Mouse (Mus musculus) embryonic facial prominence, embryonic 10.5 days (tissue): ENCODE results near the gene Arhgap1. TPM values are rescaled to one million over a fixed set of nuclear protein-coding genes. Genes with fewer than 3 reads are reported as not detected.

Source experiments
- DNase-seq: peaks from one replicate; pipeline ENCODE4 v3.0.0-alpha.2; 2017; ENCODE audit warnings: low spot score
- H3K27ac ChIP-seq: fragments of 300-500 bp; sonication (generic); replicated peaks from 2 replicates; pipeline ENCODE4 v1.5.1; 2016; ENCODE audit warnings: mild to moderate bottlenecking
- H3K27me3 ChIP-seq: fragments of 300-500 bp; sonication (generic); replicated peaks from 2 replicates; pipeline ENCODE4 v1.6.1; 2016; ENCODE audit warnings: low read depth, mild to moderate bottlenecking; ENCODE audit not compliant: poor library complexity, severe bottlenecking
- H3K36me3 ChIP-seq: fragments of 300-500 bp; sonication (generic); replicated peaks from 2 replicates; pipeline ENCODE4 v1.6.1; 2016; ENCODE audit warnings: mild to moderate bottlenecking, moderate library complexity
- H3K4me1 ChIP-seq: fragments of 300-500 bp; sonication (generic); 2 replicates; pipeline ENCODE4 v1.6.1; 2016
- H3K4me3 ChIP-seq: fragments of 300-500 bp; sonication (generic); 2 replicates; pipeline ENCODE4 v1.5.1; 2016; ENCODE audit warnings: mild to moderate bottlenecking, moderate library complexity
- H3K9me3 ChIP-seq: fragments of 300-500 bp; sonication (generic); 2 replicates; pipeline ENCODE4 v1.6.1; 2016; ENCODE audit warnings: mild to moderate bottlenecking
- WGBS: fragments of 180-500 bp; shearing (Covaris S2); methylation state at CpG from one replicate; pipeline ENCODE4 v1.1.7; 2016; 5-methylcytosine and 5-hydroxymethylcytosine counted together
- polyA plus RNA-seq: library from polyadenylated mRNA; unstranded; fragments of >200 nt; fragmentation: Nextera tagmentation; extraction: Ambion mirVana; gene quantifications from 2 replicates; pipeline ENCODE4 v1.2.1, GENCODE M21; 2016

Arhgap1 gene
- polyA plus RNA-seq, 1 experiment from 2014 or later: 76.0 TPM

DNA sequence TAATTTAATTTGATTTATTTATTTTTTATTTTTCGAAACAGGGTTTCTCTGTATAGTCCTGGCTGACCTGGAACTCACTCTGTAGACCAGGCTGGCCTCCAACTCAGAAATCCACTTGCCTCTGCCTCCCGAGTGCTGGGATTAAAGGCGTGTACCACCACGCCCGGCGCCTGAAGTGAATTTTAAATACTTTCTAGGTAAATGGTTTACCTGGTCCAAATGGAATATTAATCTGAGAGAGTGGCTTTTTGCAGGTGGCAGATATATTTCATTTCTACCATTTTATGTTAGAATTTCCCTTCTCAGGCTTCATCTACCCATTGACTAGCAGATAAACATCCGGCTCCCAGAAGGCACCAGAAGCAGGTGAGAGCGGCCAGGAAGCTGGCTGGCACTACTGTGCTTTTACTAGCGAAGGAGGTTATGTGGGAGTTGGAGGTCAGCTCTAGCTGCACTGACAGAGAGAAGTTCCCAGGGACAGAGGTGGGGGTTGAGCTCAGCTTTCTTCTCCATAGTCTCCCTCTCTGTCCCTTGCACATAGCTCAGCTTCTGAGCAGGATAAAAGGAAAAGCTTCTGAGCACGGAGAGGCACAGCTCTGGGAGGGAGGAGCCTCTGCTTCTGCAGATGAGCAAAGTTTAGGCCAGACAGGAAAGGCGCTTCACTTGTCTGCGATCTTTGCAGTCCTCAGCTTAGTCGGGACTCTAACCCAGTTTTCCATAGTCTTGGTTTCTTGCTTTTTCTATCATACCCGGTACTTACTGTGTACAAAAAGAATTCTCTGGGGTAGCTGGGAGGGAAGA lies 2.0 kb downstream of the Arhgap1 start:
- Histone ChIP-seq H3K36me3 (peaks cover 59% of the 10 kb centered on the region), H3K4me1 (peaks cover 16% of the 10 kb centered on the region), H3K9me3 (no peaks in the 10 kb centered on the region), H3K27me3 (no peaks in the 10 kb centered on the region), H3K27ac (no peak overlapping the region), H3K4me3 (no peak overlapping the region; the same call in 1 of the 2 replicates)
- no peak for DNase-seq
- 89% methylated on average over 14 of the region's 14 CpGs for WGBS

DNA sequence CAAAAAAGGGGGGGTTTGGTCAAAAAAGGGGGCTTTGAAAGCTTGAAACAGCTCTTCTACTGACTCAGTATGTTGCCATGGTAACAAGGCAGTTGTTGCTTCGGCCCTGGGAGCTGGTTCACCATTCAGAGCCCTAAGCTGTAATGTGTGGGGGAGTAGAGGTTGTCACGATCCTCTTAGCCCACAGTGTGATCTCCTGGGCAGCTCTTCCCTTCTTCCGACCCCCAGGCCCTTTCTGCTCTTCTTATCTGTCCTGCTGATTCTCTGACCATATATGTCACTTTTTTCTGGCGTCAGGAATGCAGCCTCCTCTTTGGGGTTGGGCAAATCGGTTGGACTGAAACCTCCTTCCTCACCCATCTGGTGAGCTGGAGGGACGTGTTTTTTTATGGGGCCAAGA lies 3.2 kb downstream of the Arhgap1 start:
- H3K4me1 ChIP-seq: peaks cover 16% of the 10 kb centered on the region
- no peaks in the 10 kb centered on the region for H3K27me3 ChIP-seq
- H3K36me3 ChIP-seq: peaks cover 59% of the 10 kb centered on the region
- H3K4me3 ChIP-seq: no peak overlapping the region
- H3K27ac ChIP-seq: no peak overlapping the region
- no peaks in the 10 kb centered on the region for H3K9me3 ChIP-seq
- no peak for DNase-seq
- WGBS: 65% methylated on average over 6 of the region's 6 CpGs

GRCm38 (mm10) chr2:91655388-91655787 lies 5.7 kb downstream of the Arhgap1 start:
- peaks cover 81% of the 10 kb centered on the region for H3K36me3 ChIP-seq
- WGBS: 89% methylated on average over 5 of the region's 5 CpGs
- H3K4me3 ChIP-seq: no peak overlapping the region
- no peak overlapping the region for H3K27ac ChIP-seq
- H3K9me3 ChIP-seq: no peaks in the 10 kb centered on the region
- H3K27me3 ChIP-seq: no peaks in the 10 kb centered on the region
- no peak for DNase-seq
- H3K4me1 ChIP-seq: peaks cover 8% of the 10 kb centered on the region

DNA sequence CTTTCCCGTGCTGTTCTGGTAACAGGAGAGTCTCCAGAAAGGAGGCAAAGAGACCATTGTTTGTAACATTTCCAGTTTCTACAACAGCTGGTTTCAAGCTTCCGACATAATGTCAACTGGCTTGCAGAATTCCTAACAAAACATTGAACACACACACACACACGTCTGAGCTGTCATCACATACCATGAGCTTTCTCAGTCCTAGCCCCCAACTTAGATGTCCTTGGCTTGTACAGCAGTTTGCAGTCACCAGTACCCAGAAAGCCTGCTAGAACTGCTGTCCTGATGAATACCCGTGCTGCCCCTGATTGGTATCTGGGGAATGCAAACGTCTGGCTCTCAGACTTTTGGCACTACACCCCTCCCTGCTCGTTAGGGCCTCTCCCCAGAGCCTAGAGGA lies 6.2 kb downstream of the Arhgap1 start:
- no peak overlapping the region for H3K4me3 ChIP-seq
- 84% methylated on average over 6 of the region's 6 CpGs for WGBS
- DNase-seq: no peak
- H3K27me3 ChIP-seq: no peaks in the 10 kb centered on the region
- H3K27ac ChIP-seq: no peak overlapping the region
- H3K4me1 ChIP-seq: peaks cover 4% of the 10 kb centered on the region
- H3K9me3 ChIP-seq: no peaks in the 10 kb centered on the region
- peaks cover 84% of the 10 kb centered on the region for H3K36me3 ChIP-seq

DNA sequence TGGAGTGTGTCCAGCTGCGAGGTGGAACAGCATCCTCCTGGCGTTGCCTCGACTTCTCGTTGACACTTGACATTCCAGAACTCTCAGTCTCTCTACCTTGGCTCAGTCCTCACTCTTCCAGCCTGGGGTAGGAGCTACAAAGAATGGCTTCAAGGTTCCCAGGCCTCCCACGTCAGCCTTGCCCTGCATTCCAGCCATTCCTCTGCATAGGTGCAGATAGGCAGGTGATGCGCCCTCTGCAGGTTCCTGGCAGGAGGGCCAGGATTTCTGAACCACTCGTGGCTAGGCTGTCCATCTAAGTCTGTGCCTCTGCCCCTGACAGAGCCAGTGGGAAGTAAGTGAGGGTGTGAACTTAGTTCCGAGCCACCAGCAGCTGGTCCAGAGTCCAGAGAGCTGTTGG lies 7.1 kb downstream of the Arhgap1 start:
- Histone ChIP-seq H3K4me3 (no peak overlapping the region), H3K27ac (no peak overlapping the region), H3K36me3 (peaks cover 93% of the 10 kb centered on the region), H3K4me1 (no peaks in the 10 kb centered on the region; the same call in 1 of the 2 replicates), H3K27me3 (no peaks in the 10 kb centered on the region), H3K9me3 (no peaks in the 10 kb centered on the region)
- DNase-seq: no peak
- 71% methylated on average over 8 of the region's 8 CpGs for WGBS

GRCm38 (mm10) chr2:91659657-91660056 lies 10.0 kb downstream of the Arhgap1 start:
- Histone ChIP-seq H3K27me3 (no peaks in the 10 kb centered on the region), H3K4me3 (no peak overlapping the region), H3K36me3 (peaks cover 97% of the 10 kb centered on the region), H3K27ac (no peak overlapping the region), H3K4me1 (no peaks in the 10 kb centered on the region; the same call in 1 of the 2 replicates), H3K9me3 (no peaks in the 10 kb centered on the region)
- WGBS: 94% methylated on average over 8 of the region's 8 CpGs
- no peak for DNase-seq

DNA sequence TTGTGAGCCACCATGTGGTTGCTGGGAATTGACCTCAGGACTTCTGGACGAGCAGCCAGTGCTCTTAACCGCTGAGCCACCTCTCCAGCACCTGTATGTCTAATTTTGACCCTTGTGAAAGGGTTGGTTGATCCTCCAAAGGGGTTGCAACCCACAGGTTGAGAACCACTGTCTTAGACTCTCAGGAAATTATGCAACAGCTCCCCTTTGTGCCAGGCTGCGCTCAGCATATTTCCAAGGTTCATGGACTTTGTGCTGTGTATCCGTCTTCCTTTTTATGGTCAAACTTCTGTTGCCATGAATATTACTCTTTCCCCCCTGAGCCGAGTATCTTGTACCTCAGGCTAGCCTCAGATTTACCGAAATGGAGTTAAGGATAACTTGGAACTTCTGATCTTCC lies 11.3 kb downstream of the Arhgap1 start:
- no peak overlapping the region for H3K4me3 ChIP-seq
- H3K36me3 ChIP-seq: peaks cover 93% of the 10 kb centered on the region
- H3K9me3 ChIP-seq: no peaks in the 10 kb centered on the region
- H3K27me3 ChIP-seq: no peaks in the 10 kb centered on the region
- no peak overlapping the region for H3K27ac ChIP-seq
- DNase-seq: no peak
- 94% methylated on average over 6 of the region's 6 CpGs for WGBS
- H3K4me1 ChIP-seq: no peaks in the 10 kb centered on the region; the same call in 1 of the 2 replicates

DNA sequence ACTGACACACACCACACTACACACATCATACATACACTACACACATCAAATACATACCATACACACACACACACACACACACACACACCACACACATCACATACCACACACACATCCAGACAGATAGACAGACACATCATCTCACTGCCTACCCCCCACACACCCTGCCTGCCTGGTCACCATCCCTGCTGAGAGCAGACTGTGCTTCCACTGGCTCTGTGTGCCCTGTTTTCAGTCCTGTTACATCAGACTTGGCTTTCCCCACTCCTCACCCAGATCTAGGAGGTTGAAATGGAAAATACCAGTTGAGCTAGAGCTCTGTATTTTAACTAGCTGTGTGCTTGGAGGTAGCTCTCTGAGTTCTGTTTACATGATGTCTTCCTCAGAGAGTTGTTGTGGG lies 15.1 kb downstream of the Arhgap1 start:
- Histone ChIP-seq H3K4me3 (no peak overlapping the region), H3K9me3 (no peaks in the 10 kb centered on the region), H3K27ac (no peak overlapping the region), H3K27me3 (no peaks in the 10 kb centered on the region), H3K36me3 (peaks cover 92% of the 10 kb centered on the region), H3K4me1 (0 out of 2 replicates have a peak, but pooled peaks cover 2% of the 10 kb centered on the region)
- DNase-seq: no peak

- Histone ChIP-seq H3K4me3 (no peak overlapping the region), H3K27ac (no peak overlapping the region), H3K27me3 (no peaks in the 10 kb centered on the region), H3K9me3 (no peaks in the 10 kb centered on the region), H3K4me1 (0 out of 2 replicates have a peak, but pooled peaks cover 2% of the 10 kb centered on the region), H3K36me3 (peaks cover 94% of the 10 kb centered on the region)
- no peak for DNase-seq
- 95% methylated on average over 6 of the region's 6 CpGs for WGBS
Observed at GRCm38 (mm10) chr2:91666386-91666910, 16.8 kb downstream of the Arhgap1 start.

DNA sequence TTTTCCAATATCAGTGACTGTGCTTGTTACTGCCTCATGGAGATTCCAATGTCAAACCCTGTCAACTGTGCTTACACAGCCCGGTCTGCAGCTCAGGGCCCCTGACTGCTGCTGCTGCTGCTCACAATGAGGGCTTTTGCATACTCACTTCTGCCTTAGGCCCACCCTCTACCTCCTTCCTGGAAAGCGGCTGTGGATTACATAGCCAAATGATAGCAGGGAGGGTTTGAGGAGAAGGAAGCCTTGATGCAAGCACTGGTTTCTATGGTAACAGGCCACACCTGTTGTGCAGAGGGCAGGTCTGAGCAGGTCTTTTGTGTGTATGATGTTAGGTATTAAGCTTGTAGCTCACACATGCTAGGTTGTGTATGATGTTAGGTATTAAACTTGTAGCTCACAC lies 18.1 kb downstream of the Arhgap1 start:
- Histone ChIP-seq H3K36me3 (peaks cover 93% of the 10 kb centered on the region), H3K4me1 (0 out of 2 replicates have a peak, but pooled peaks cover 2% of the 10 kb centered on the region), H3K4me3 (no peak overlapping the region), H3K27me3 (no peaks in the 10 kb centered on the region), H3K27ac (no peak overlapping the region), H3K9me3 (no peaks in the 10 kb centered on the region)
- DNase-seq: no peak
- 79% methylated on average over 2 of the region's 2 CpGs for WGBS

GRCm38 (mm10) chr2:91669326-91669725 lies 19.7 kb downstream of the Arhgap1 start:
- H3K27ac ChIP-seq: no peak overlapping the region
- H3K4me1 ChIP-seq: 0 out of 2 replicates have a peak, but pooled peaks cover 2% of the 10 kb centered on the region
- H3K9me3 ChIP-seq: no peaks in the 10 kb centered on the region
- H3K36me3 ChIP-seq: peaks cover 93% of the 10 kb centered on the region
- H3K27me3 ChIP-seq: no peaks in the 10 kb centered on the region
- H3K4me3 ChIP-seq: no peak overlapping the region
- DNase-seq: no peak
- 89% methylated on average over 8 of the region's 8 CpGs for WGBS

DNA sequence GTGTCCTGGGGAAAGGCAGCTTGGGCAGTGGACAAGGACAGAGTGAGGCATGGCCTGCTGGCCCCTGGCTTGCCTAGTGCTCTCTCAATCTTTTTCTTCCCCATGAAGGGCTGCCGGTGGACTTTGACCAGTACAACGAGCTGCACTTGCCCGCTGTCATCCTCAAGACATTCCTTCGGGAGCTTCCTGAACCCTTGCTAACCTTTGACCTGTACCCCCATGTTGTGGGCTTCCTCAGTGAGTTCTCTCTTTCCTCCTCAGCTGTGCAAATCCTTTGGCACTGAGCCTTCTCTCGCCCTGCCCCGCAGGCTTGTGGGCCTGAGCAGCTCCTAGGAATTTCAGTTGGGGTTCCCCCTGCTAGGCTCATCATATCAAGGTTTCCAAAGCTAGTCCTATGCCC lies 20.4 kb downstream of the Arhgap1 start:
- Histone ChIP-seq H3K36me3 (peaks cover 93% of the 10 kb centered on the region), H3K27ac (no peak overlapping the region), H3K4me3 (no peak overlapping the region), H3K9me3 (no peaks in the 10 kb centered on the region), H3K4me1 (0 out of 2 replicates have a peak, but pooled peaks cover 2% of the 10 kb centered on the region), H3K27me3 (no peaks in the 10 kb centered on the region)
- WGBS: 89% methylated on average over 6 of the region's 6 CpGs
- no peak for DNase-seq

DNA sequence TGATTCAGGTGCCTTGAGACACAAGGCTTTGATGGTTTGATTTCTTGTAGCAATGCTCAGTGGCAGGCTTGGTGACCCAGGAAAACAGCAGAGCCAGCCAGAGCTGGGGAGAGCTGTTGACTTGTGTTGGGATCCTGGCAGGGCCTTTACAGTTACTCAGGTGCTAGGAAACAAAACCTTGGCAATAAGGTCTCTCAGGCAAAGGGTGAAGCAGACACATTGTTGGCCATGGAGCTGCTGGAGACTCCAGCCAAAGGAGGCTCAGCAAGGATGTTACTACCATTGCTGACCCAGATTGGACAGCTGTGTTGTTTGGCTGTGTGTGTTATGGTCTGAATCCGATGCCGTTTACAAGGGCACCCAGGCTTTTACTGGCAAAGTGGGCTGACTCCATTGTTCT lies 23.9 kb downstream of the Arhgap1 start:
- H3K27ac ChIP-seq: no peak overlapping the region
- no peaks in the 10 kb centered on the region for H3K4me1 ChIP-seq
- H3K36me3 ChIP-seq: peaks cover 98% of the 10 kb centered on the region
- no peak for DNase-seq
- no peaks in the 10 kb centered on the region for H3K9me3 ChIP-seq
- whole genome bisulfite sequencing: 94% methylated on average over 2 of the region's 2 CpGs
- no peak overlapping the region for H3K4me3 ChIP-seq
- H3K27me3 ChIP-seq: no peaks in the 10 kb centered on the region
